Mouse (Mus musculus) G1E (cell line): ENCODE measurements around the gene Rac2.

Experiments
- CTCF ChIP-seq: IDR thresholded peaks from 2 replicates; pipeline ENCODE4 v1.5.1; 2012; ENCODE audit warnings: low read depth, low read length, inconsistent platforms, mixed read lengths
- GATA1 ChIP-seq: IDR thresholded peaks from 2 replicates; pipeline ENCODE4 v1.6.1; 2012; ENCODE audit warnings: borderline replicate concordance, low read length, inconsistent platforms, mixed read lengths

DNA sequence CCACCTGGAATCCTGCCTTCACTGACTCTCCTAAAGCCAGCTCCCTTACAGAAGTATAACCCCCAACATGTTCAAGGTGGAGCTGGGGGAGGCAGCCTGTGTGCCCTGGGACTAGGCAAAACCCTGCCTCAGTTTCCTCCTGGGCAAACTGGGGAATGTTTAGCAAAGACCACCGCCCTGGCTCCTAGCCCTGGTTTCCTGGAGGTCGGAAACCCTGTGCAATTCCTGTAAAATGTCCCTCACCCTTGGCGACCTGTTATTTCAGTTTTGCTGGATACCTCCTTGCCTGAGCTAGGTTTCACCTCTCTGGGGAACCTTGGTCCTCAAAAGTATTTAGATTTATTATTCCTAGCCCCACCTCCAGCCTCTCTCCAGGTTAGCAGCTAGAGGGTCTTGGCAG, 42.4 kb downstream of the Rac2 start:
- no peak for TF ChIP-seq CTCF
- no peak for TF ChIP-seq GATA1
